Mouse (Mus musculus) kidney, embryonic 16.5 days (tissue): Measurements from ENCODE around the gene Selenon. TPM values are rescaled to one million over a fixed set of nuclear protein-coding genes. Genes with fewer than 3 reads are reported as not detected.
A peak's percentile ranks its signal among the peaks of the same experiment; 100 is the strongest.

ENCODE experiments used
- ATAC-seq: fragments of 200-750 bp; cut with Nextera tagmentation; 2 replicates; pipeline ENCODE4 v1.8.0; 2017; ENCODE audit warnings: moderate TSS enrichment; ENCODE audit not compliant: low FRiP score, low TSS enrichment
- H3K27ac ChIP-seq: fragments of 300-500 bp; sonication (generic); 2 replicates; pipeline ENCODE4 v1.5.1; 2014; ENCODE audit warnings: low read length
- H3K27me3 ChIP-seq: fragments of 300-500 bp; sonication (generic); 2 replicates; pipeline ENCODE4 v1.6.1; 2014; ENCODE audit warnings: low read length, control low read depth, mixed read lengths; ENCODE audit not compliant: insufficient read depth
- H3K36me3 ChIP-seq: fragments of 300-500 bp; sonication (generic); 2 replicates; pipeline ENCODE4 v1.6.1; 2014; ENCODE audit warnings: low read length, control low read depth, mixed read lengths; ENCODE audit not compliant: insufficient read depth
- H3K4me1 ChIP-seq: fragments of 300-500 bp; sonication (generic); 2 replicates; pipeline ENCODE4 v1.6.1; 2014; ENCODE audit warnings: low read length, control low read depth, mixed read lengths; ENCODE audit not compliant: insufficient read depth
- H3K4me2 ChIP-seq: fragments of 300-500 bp; sonication (generic); replicated peaks from 2 replicates; pipeline ENCODE4 v1.6.1; 2014; ENCODE audit warnings: low read depth, low read length
- H3K4me3 ChIP-seq: fragments of 300-500 bp; sonication (generic); 2 replicates; pipeline ENCODE4 v1.5.1; 2014; ENCODE audit warnings: mild to moderate bottlenecking, low read length
- H3K9ac ChIP-seq: fragments of 300-500 bp; sonication (generic); replicated peaks from 2 replicates; pipeline ENCODE4 v1.6.1; 2014; ENCODE audit warnings: low read length
- H3K9me3 ChIP-seq: fragments of 300-500 bp; sonication (generic); 2 replicates; pipeline ENCODE4 v1.6.1; 2016; ENCODE audit warnings: low read length, control low read depth
- WGBS: fragments of 180-500 bp; shearing (Covaris S2); extraction: QIAGEN DNeasy Blood & Tissue Kit; methylation state at CpG from one replicate; pipeline ENCODE4 v1.1.7; 2014; 5-methylcytosine and 5-hydroxymethylcytosine counted together
- polyA plus RNA-seq: library from polyadenylated mRNA; unstranded; fragments of >200 nt; fragmentation: Nextera tagmentation; extraction: Ambion mirVana; gene quantifications from 2 replicates; pipeline ENCODE4 v1.2.1, GENCODE M21; 2015

Selenon gene
- 9.5 and 9.7 TPM in 2 replicates for polyA plus RNA-seq

DNA sequence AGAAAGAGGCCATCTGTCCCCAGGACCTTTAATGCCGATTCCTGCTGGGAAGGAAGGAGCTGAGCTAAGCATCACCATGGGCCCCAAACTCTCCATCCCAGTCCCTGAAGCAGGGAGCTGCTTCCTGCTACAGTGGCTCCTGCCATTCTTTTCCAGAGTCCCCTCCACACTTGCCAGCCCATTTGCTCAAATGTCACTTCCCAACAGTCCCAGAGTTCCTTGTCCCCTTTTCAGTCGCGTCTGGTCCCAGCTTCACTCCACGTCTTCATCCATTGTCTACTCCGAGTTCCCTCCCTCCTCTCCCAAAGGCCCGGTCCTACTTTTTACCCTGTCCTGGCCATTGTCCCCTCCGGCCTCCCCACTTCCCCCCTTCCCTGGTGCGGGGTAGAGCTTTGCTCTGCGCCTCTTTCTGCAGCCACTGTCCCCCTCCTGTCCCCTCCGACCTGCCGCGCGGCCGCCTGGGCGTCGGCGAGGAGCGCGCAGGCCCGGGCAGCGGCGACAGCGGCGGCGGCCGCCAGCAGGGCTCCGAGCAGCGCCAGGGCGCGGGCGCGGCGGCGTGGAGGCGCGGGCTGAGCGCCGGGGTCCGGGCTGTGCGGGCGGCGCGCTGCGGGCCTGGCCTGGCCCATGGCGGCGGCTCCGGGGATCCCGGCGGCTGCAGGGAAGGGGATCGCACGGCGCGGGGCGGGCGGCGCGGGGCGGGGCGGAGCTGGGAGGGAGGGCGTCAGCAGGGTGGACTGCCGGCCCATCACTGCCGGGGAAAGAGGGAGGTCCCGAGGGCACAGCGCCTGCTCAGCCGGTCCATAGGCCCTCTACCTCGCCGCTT, at the start of gene Selenon:
TSS of gene Selenon (minus strand) at position 673 of the 823 bp plus-strand sequence.
- peak; percentile 94 for ATAC-seq
- H3K4me1 ChIP-seq, result peaks cover 27% of the 10 kb centered on the region

GRCm38 (mm10) chr4:134601404-134601803, 49.4 kb upstream of the Selenon start:
- 18% methylated on average over 8 of the region's 8 CpGs for WGBS
- H3K27me3 ChIP-seq, result no peaks in the 10 kb centered on the region

More for the DNA sequence above, at the start of gene Selenon:
- Histone ChIP-seq H3K4me3 (peak within 1 kb of the TSS; percentile 80), H3K9ac (peak within 1 kb of the TSS; percentile 98), H3K9me3 (peaks cover 10% of the 10 kb centered on the region; the same call in 1 of the 2 replicates), H3K27ac (peak within 1 kb of the TSS; percentile 86), H3K4me2 (peak within 1 kb of the TSS; percentile 75), H3K27me3 (no peaks in the 10 kb centered on the region), H3K36me3 (peaks cover 24% of the 10 kb centered on the region)
- WGBS, result under 1% methylated on average over 48 of the region's 67 CpGs

DNA sequence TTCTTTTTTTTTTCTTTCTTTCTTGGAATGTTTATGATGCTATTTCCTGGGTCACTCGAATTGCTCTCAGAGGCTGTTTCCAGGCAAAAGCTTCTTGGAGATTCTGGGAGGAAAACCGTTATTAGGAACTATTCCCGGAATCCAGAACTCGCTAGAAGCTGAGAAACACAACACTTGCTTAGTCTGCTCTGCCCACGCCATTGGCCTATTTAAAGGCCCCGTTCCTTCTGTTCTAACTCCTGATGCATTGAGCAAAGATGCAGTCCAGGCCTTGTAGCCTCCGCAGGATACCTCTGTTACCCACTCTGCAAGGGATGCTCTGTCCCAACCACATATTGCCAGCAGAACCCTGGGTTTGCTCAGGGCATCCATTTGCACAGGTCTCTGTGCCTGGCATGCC, 48.8 kb upstream of the Selenon start:
- Histone ChIP-seq H3K9me3 (no peaks in the 10 kb centered on the region), H3K4me2 (no peak overlapping the region), H3K4me1 (peaks cover 42% of the 10 kb centered on the region), H3K27me3 (no peaks in the 10 kb centered on the region), H3K4me3 (no peak overlapping the region), H3K9ac (no peak overlapping the region), H3K27ac (peak overlapping the region; percentile 40; the same call in 1 of the 2 replicates), H3K36me3 (no peaks in the 10 kb centered on the region)
- 46% methylated on average over 7 of the region's 7 CpGs for WGBS
- ATAC-seq, result no peak

More at GRCm38 (mm10) chr4:134601404-134601803, 49.4 kb upstream of the Selenon start:
- ATAC-seq, result no peak
- Histone ChIP-seq H3K4me2 (no peak overlapping the region), H3K4me3 (no peak overlapping the region), H3K9me3 (no peaks in the 10 kb centered on the region), H3K9ac (no peak overlapping the region), H3K4me1 (peaks cover 38% of the 10 kb centered on the region), H3K27ac (no peak overlapping the region; the same call in 1 of the 2 replicates), H3K36me3 (no peaks in the 10 kb centered on the region)

GRCm38 (mm10) chr4:134600060-134600459, 48.1 kb upstream of the Selenon start:
- peaks cover 42% of the 10 kb centered on the region for H3K4me1 ChIP-seq
- no peak overlapping the region for H3K4me2 ChIP-seq
- 93% methylated on average over 9 of the region's 9 CpGs for WGBS
- no peak overlapping the region for H3K27ac ChIP-seq
- no peaks in the 10 kb centered on the region for H3K27me3 ChIP-seq
- H3K9ac ChIP-seq, result no peak overlapping the region
- H3K36me3 ChIP-seq, result no peaks in the 10 kb centered on the region
- no peaks in the 10 kb centered on the region for H3K9me3 ChIP-seq
- no peak overlapping the region for H3K4me3 ChIP-seq
- ATAC-seq, result no peak

- Histone ChIP-seq H3K27me3 (no peaks in the 10 kb centered on the region), H3K4me1 (peaks cover 24% of the 10 kb centered on the region), H3K36me3 (no peaks in the 10 kb centered on the region), H3K27ac (no peak overlapping the region), H3K4me3 (no peak overlapping the region), H3K4me2 (no peak overlapping the region), H3K9ac (no peak overlapping the region), H3K9me3 (no peaks in the 10 kb centered on the region)
- 73% methylated on average over 10 of the region's 10 CpGs for WGBS
- no peak for ATAC-seq
Observed at GRCm38 (mm10) chr4:134596816-134597692, 45.1 kb upstream of the Selenon start.

DNA sequence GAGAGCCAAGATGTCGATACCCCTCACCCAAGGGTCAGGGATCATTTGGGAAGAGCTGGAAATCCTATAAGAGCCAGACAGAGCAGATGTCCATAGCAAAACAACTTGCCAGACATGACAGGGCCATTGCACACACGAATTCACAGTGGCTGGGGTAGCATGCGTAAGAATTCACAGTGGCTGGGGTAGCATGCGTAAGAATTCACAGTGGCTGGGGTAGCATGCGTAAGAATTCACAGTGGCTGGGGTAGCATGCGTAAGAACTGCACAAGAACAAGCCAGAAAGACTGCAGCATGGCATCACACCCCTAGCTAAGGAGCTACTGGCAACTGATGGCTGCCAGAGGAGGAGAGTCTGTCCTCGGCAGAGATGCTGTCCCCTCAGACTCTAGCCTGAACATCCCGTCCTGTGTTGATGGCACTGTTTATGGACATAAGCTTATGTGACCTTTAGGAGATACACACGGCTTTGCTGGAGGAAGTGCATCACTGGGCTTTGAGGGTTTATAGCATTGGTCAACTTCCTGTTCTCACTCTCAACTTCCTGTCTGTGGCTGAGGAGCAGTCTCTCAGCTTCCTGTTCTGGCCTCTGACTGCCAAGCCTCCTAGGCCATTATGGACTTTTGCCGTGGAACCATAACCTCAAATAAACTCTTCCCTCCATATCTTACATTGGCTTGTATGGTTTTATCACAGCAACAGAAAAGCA, 42.9 kb upstream of the Selenon start:
- Histone ChIP-seq H3K4me1 (peaks cover 20% of the 10 kb centered on the region), H3K36me3 (no peaks in the 10 kb centered on the region), H3K27ac (no peak overlapping the region), H3K9ac (no peak overlapping the region), H3K9me3 (no peaks in the 10 kb centered on the region), H3K27me3 (no peaks in the 10 kb centered on the region), H3K4me2 (no peak overlapping the region), H3K4me3 (no peak overlapping the region)
- ATAC-seq, result no peak
- WGBS, result 90% methylated on average over 10 of the region's 10 CpGs

DNA sequence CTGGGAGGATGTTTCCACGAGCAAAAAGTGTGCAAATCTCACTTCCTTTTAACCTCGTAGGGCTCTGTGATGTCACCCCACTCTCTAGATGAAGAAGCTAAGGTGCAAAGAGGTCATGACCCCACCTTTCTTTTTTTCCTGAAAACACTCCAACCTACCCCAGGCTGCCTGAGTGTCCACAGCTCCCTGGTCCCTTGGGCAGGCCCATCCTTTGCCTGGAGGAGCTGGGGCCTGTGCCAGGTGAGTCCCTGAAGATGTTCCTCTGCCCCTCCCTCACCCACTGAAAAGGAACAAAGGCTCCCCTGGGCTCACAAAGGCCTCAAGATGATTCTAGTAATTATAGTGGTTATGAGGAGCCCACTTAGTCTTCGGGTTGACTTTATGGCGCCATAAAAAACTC, 40.5 kb upstream of the Selenon start:
- WGBS, result 46% methylated on average over 4 of the region's 4 CpGs
- H3K4me3 ChIP-seq, result no peak overlapping the region
- H3K4me2 ChIP-seq, result no peak overlapping the region
- no peaks in the 10 kb centered on the region for H3K36me3 ChIP-seq
- no peaks in the 10 kb centered on the region for H3K27me3 ChIP-seq
- no peak for ATAC-seq
- H3K27ac ChIP-seq, result peak overlapping the region; percentile 39; the same call in 1 of the 2 replicates
- H3K9me3 ChIP-seq, result no peaks in the 10 kb centered on the region
- H3K4me1 ChIP-seq, result peaks cover 20% of the 10 kb centered on the region
- H3K9ac ChIP-seq, result no peak overlapping the region

- ATAC-seq, result peak; percentile 72
- WGBS, result 23% methylated on average over 11 of the region's 11 CpGs
Observed at GRCm38 (mm10) chr4:134591506-134592061, 39.6 kb upstream of the Selenon start.

More at GRCm38 (mm10) chr4:134591506-134592061, 39.6 kb upstream of the Selenon start:
- no peak overlapping the region for H3K4me2 ChIP-seq
- H3K36me3 ChIP-seq, result no peaks in the 10 kb centered on the region
- H3K4me1 ChIP-seq, result peaks cover 18% of the 10 kb centered on the region
- H3K9ac ChIP-seq, result no peak overlapping the region
- H3K27me3 ChIP-seq, result no peaks in the 10 kb centered on the region
- H3K27ac ChIP-seq, result peak overlapping the region; percentile 78
- H3K4me3 ChIP-seq, result no peak overlapping the region
- no peaks in the 10 kb centered on the region for H3K9me3 ChIP-seq
